Mouse (Mus musculus) embryonic fibroblast, embryonic 13.5 days (primary cell): ENCODE measurements around the gene Caskin2.

ENCODE experiments used
- CTCF ChIP-seq: IDR thresholded peaks from 2 replicates; pipeline ENCODE4 v1.5.1; 2011; ENCODE audit warnings: mild to moderate bottlenecking, control low read depth, low read length, moderate library complexity, borderline replicate concordance; ENCODE audit not compliant: insufficient read depth
- POLR2A ChIP-seq: IDR thresholded peaks from 2 replicates; pipeline ENCODE4 v1.6.1; 2011; ENCODE audit warnings: low read depth, mild to moderate bottlenecking, control low read depth, low read length, moderate library complexity

DNA sequence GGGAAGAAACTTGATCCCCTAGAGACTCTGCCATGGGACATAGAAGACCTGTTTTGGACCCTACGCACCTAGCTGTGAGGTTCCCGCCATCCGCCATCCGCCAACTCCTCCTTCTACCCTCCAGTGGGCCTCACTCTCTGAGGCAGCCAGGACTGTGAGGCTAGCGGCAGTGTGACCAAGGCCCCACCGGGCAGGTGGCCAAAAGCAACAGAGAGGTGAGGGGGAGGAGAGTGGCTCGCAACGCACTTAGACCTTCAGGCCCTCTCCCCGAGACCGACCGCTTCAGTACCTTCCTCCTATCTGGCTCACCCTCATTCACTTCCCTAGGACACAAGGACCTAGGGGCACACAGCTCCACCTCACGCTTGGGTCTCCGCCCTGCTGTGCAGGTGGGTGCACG lies 3.1 kb downstream of the Caskin2 start:
- TF ChIP-seq CTCF (no peak), POLR2A (no peak)
